Mouse (Mus musculus): ENCODE measurements at regions not wholly inside any gene's neighbourhood (a gene's known extent, or its start where the extent isn't known, plus 50 kb on each side); places are given as distances from the start of the nearest gene placed in this dataset.

DNA sequence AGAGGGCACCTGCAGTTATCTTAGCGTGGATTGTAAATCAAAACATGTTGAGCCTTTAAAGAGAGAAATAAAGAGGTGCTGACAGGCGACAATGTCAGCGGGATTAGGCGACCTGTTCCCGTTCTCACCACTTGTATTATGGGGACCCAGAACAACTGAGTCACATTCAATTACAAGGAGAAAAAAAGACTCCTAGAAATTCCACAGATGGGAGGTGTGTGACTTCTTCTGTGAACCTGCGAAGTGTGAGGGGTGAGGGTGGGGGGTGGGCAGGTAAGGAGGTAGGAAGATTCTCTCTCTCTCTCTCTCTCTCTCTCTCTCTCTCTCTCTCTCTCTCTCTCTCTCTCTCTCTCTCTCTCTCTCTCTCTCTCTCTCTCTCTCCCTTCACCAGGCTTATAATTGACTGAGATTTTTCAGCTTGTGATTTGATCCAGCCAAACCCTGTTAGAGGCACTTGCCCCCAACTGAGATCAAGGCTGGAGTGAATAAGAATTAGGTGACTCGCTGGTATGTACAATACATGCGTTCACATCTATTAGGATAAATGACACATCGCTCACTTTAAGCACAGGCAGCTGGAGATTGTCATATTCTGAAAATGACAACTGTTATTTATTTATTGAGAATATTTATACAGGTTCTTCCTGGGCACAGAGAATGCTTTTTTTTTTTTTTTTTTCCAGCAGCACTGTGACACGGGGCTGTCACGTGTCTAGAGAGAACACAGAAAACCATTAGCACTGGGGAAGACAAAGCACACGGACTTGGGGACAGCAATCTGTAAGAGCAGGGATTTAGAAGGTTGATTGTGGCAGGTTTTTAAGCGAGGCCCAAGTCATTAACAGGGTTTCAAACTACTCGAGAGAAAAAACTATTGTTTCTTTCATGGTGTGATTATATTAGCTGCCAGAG is 119.2 kb downstream of the Sem1 start:
- ATAC-seq (ENCODE audit: low read depth): no peak
- Histone ChIP-seq H3K9me3 (replicated peaks; ENCODE audit: control insufficient read depth, low read length) (no peaks in the 10 kb centered on the region), H3K4me3 (ENCODE audit: low read depth, low read length) (no peak overlapping the region), H3K4me1 (ENCODE audit: control insufficient read depth, low read depth, low read length) (no peaks in the 10 kb centered on the region), H3K4me2 (ENCODE audit: low read depth, low read length) (no peak overlapping the region), H3K36me3 (ENCODE audit: control insufficient read depth, insufficient read depth) (no peaks in the 10 kb centered on the region), H3K27ac (ENCODE audit: low read length) (no peak overlapping the region), H3K9ac (ENCODE audit: low read depth, low read length) (no peak overlapping the region), H3K27me3 (ENCODE audit: control insufficient read depth, insufficient read depth, low read depth, low read length) (no peaks in the 10 kb centered on the region)
- 25% methylated on average over 14 of the region's 14 CpGs for WGBS (ENCODE audit: insufficient replicate concordance)

DNA sequence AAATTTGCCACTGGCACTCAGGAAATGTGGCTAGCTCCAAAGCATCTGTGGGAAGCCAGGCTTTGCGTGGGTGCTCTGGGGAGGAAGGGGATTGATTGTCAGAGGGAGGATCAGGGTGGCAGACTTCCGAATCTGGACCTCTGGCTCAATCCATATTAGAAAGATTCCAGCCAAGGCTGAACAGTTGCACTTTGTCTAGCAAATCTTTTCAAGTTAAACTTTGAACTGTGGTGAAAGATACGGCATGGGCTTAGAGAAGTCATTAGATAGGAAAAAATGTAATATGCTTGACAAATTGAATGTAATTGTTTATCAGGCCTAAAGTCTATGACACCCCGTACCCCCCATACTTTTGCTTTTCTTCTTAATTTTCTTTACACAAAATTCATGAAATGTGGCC is 120.7 kb downstream of the Sem1 start:
- H3K9me3 ChIP-seq (replicated peaks; ENCODE audit: control insufficient read depth, low read length): no peaks in the 10 kb centered on the region
- no peak overlapping the region for H3K9ac ChIP-seq (ENCODE audit: low read depth, low read length)
- no peak for ATAC-seq (ENCODE audit: low read depth)
- H3K27me3 ChIP-seq (ENCODE audit: control insufficient read depth, insufficient read depth, low read depth, low read length): no peaks in the 10 kb centered on the region
- H3K4me1 ChIP-seq (ENCODE audit: control insufficient read depth, low read depth, low read length): no peaks in the 10 kb centered on the region
- H3K27ac ChIP-seq (ENCODE audit: low read length): no peak overlapping the region
- no peak overlapping the region for H3K4me3 ChIP-seq (ENCODE audit: low read depth, low read length)
- no peak overlapping the region for H3K4me2 ChIP-seq (ENCODE audit: low read depth, low read length)
- WGBS (ENCODE audit: insufficient replicate concordance): 55% methylated on average over 4 of the region's 4 CpGs
- H3K36me3 ChIP-seq (ENCODE audit: control insufficient read depth, insufficient read depth): no peaks in the 10 kb centered on the region

DNA sequence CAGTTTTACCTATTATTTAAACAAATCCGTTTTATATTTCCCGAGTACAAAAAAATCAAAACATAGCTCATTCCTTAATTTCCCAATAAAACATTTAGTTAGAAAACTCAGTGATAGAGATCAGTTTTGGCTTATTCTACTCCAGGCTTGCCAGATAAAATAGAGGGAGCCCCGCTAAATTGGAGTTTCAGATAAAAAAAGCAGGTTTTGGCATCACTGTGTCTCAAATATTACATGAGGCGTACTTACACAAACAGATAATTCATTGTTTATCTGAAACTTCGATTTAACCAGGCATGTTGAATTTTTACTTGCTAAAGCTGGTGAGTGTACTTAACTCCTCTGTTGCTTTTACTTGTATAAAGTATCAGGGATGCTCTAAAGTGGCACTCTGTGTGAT is 121.5 kb downstream of the Sem1 start:
- Histone ChIP-seq H3K4me3 (ENCODE audit: low read depth, low read length) (no peak overlapping the region), H3K4me1 (ENCODE audit: control insufficient read depth, low read depth, low read length) (no peaks in the 10 kb centered on the region), H3K9me3 (replicated peaks; ENCODE audit: control insufficient read depth, low read length) (no peaks in the 10 kb centered on the region), H3K27ac (ENCODE audit: low read length) (no peak overlapping the region), H3K36me3 (ENCODE audit: control insufficient read depth, insufficient read depth) (no peaks in the 10 kb centered on the region), H3K27me3 (ENCODE audit: control insufficient read depth, insufficient read depth, low read depth, low read length) (no peaks in the 10 kb centered on the region), H3K9ac (ENCODE audit: low read depth, low read length) (no peak overlapping the region), H3K4me2 (ENCODE audit: low read depth, low read length) (no peak overlapping the region)
- ATAC-seq (ENCODE audit: low read depth): no peak
- WGBS (ENCODE audit: insufficient replicate concordance): 63% methylated on average over 5 of the region's 5 CpGs

DNA sequence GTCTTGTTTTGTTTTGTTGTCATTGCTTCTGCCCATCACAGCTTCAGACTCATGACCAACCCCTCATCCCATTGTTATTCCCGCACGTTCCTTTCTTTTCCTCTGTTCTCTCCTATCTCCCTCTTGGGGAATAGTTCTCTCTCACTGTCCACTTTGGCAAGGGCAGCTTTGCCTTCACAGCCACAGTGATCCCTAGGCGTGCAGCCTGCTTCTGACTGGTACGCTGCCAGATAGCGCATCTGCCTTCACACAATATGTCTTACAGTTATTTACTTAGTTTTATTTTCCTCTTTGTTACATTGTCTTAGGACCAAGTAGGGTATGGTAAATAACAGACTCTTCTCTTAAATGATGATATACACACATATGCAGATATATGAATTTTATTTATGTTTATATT is 122.9 kb downstream of the Sem1 start:
- no peak for ATAC-seq (ENCODE audit: low read depth)

DNA sequence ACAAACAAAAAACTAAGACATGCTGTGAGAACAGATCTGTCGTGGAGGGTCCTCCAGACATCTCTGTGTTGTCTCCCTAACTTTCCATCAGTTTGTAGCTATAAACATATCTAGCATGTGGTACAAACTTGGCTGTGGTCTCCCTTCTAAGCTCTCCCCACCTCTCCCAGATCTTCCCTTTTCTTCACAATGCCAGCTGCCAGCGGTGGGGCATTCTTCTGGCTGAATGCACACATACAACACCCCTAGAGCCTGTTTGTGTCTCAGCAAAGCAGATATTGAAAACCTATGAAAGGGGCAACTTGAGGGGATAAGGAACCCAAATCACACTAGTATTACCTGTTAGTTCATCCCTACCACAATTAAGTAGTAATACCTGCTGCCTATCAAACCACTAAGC is 124.1 kb downstream of the Sem1 start:
- no peak for ATAC-seq (ENCODE audit: low read depth)
- Histone ChIP-seq H3K4me3 (ENCODE audit: low read depth, low read length) (no peak overlapping the region), H3K27ac (ENCODE audit: low read length) (no peak overlapping the region), H3K4me2 (ENCODE audit: low read depth, low read length) (no peak overlapping the region), H3K9me3 (replicated peaks; ENCODE audit: control insufficient read depth, low read length) (no peaks in the 10 kb centered on the region), H3K27me3 (ENCODE audit: control insufficient read depth, insufficient read depth, low read depth, low read length) (no peaks in the 10 kb centered on the region), H3K36me3 (ENCODE audit: control insufficient read depth, insufficient read depth) (no peaks in the 10 kb centered on the region), H3K9ac (ENCODE audit: low read depth, low read length) (no peak overlapping the region), H3K4me1 (ENCODE audit: control insufficient read depth, low read depth, low read length) (no peaks in the 10 kb centered on the region)
- 65% methylated on average over 2 of the region's 2 CpGs for WGBS (ENCODE audit: insufficient replicate concordance)

More for the DNA sequence above, 122.9 kb downstream of the Sem1 start:
- H3K36me3 ChIP-seq (ENCODE audit: control insufficient read depth, insufficient read depth): no peaks in the 10 kb centered on the region
- H3K27ac ChIP-seq (ENCODE audit: low read length): no peak overlapping the region
- no peaks in the 10 kb centered on the region for H3K9me3 ChIP-seq (replicated peaks; ENCODE audit: control insufficient read depth, low read length)
- WGBS (ENCODE audit: insufficient replicate concordance): 74% methylated on average over 5 of the region's 5 CpGs
- no peaks in the 10 kb centered on the region for H3K4me1 ChIP-seq (ENCODE audit: control insufficient read depth, low read depth, low read length)
- H3K4me2 ChIP-seq (ENCODE audit: low read depth, low read length): no peak overlapping the region
- H3K4me3 ChIP-seq (ENCODE audit: low read depth, low read length): no peak overlapping the region
- no peak overlapping the region for H3K9ac ChIP-seq (ENCODE audit: low read depth, low read length)
- no peaks in the 10 kb centered on the region for H3K27me3 ChIP-seq (ENCODE audit: control insufficient read depth, insufficient read depth, low read depth, low read length)

DNA sequence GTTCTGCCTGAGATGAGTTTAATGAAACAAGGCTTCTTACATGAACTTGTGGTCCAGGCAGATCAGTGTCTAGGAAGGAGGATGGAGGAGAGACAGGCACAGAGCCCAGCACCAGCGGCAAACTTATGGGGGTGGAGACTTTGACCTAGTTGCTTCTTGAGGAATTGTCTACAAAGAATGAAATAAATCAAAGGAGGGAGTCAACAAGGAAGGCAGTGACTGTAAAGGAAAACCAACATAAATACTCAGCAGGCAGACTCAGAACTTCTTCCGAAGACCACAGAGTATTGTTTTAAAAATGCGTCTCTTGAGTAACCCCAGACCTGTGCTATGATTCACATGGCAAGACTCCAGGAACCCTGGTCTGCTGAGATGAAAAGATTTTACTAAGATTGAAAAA is 143.6 kb downstream of the Sem1 start:
- Histone ChIP-seq H3K36me3 (ENCODE audit: control insufficient read depth, insufficient read depth) (no peaks in the 10 kb centered on the region), H3K4me1 (ENCODE audit: control insufficient read depth, low read depth, low read length) (no peaks in the 10 kb centered on the region), H3K4me2 (ENCODE audit: low read depth, low read length) (no peak overlapping the region), H3K9me3 (replicated peaks; ENCODE audit: control insufficient read depth, low read length) (no peaks in the 10 kb centered on the region), H3K27ac (ENCODE audit: low read length) (no peak overlapping the region), H3K27me3 (ENCODE audit: control insufficient read depth, insufficient read depth, low read depth, low read length) (no peaks in the 10 kb centered on the region), H3K9ac (ENCODE audit: low read depth, low read length) (no peak overlapping the region), H3K4me3 (ENCODE audit: low read depth, low read length) (no peak overlapping the region)
- WGBS (ENCODE audit: insufficient replicate concordance): 39% methylated on average over 3 of the region's 3 CpGs
- ATAC-seq (ENCODE audit: low read depth): no peak

DNA sequence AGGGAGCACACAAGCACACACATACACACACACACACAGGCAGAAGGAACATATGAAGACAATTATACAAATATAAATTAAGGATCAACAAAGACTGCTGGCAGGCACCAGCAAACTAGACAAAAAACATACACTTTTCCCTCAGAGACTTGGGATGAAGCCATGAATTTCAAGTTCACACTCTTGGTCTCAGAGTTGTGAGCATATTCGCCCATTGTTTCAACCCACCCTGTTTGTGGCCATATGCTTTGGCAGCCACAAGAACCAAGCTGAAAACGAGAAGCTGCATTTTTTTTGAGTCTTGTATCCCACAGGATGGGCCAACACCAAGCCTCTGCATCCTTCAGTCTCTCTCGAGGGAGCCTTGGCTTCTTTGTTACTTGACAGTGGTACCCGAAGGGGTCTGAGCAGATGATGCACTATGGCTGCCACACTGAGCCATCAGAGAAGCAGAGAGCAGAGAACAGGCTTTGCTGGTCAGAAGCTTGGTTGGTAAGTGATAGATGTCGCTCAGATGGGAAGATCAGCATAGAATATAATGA is 144.1 kb downstream of the Sem1 start:
- Histone ChIP-seq H3K4me3 (ENCODE audit: low read depth, low read length) (no peak overlapping the region), H3K4me1 (ENCODE audit: control insufficient read depth, low read depth, low read length) (no peaks in the 10 kb centered on the region), H3K9ac (ENCODE audit: low read depth, low read length) (no peak overlapping the region), H3K4me2 (ENCODE audit: low read depth, low read length) (no peak overlapping the region), H3K36me3 (ENCODE audit: control insufficient read depth, insufficient read depth) (no peaks in the 10 kb centered on the region), H3K27ac (ENCODE audit: low read length) (no peak overlapping the region), H3K9me3 (replicated peaks; ENCODE audit: control insufficient read depth, low read length) (no peaks in the 10 kb centered on the region), H3K27me3 (ENCODE audit: control insufficient read depth, insufficient read depth, low read depth, low read length) (no peaks in the 10 kb centered on the region)
- 38% methylated on average over 5 of the region's 5 CpGs for WGBS (ENCODE audit: insufficient replicate concordance)
- ATAC-seq (ENCODE audit: low read depth): no peak

DNA sequence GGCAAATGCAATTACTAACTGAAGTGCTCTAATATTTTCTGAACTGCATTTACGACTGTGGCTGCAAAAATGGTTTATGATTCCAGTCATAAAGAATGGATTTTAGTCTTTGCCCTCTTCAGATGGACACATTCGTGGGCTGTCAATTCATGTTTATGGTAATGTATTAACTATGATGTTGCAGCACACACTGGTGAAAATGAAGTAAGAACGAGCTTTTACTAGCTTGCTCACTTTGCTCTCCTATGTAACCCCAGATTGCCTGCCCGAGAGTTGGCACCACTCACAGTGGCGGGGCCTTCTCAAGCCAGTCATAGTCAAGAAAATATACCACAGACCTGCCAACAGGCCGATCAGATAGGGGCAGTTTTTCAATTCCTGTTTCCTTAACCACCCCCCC is 145.3 kb downstream of the Sem1 start:
- ATAC-seq (ENCODE audit: low read depth): no peak
- Histone ChIP-seq H3K27me3 (ENCODE audit: control insufficient read depth, insufficient read depth, low read depth, low read length) (no peaks in the 10 kb centered on the region), H3K9me3 (replicated peaks; ENCODE audit: control insufficient read depth, low read length) (no peaks in the 10 kb centered on the region), H3K4me3 (ENCODE audit: low read depth, low read length) (no peak overlapping the region), H3K36me3 (ENCODE audit: control insufficient read depth, insufficient read depth) (no peaks in the 10 kb centered on the region), H3K9ac (ENCODE audit: low read depth, low read length) (no peak overlapping the region), H3K4me1 (ENCODE audit: control insufficient read depth, low read depth, low read length) (no peaks in the 10 kb centered on the region), H3K4me2 (ENCODE audit: low read depth, low read length) (no peak overlapping the region), H3K27ac (ENCODE audit: low read length) (no peak overlapping the region)
- WGBS (ENCODE audit: insufficient replicate concordance): 44% methylated on average over 6 of the region's 6 CpGs

Data from liver, embryonic 16.5 days (tissue).